Mouse (Mus musculus): ENCODE measurements around the gene Ints3. TPM values are rescaled to one million over a fixed set of nuclear protein-coding genes. Genes with fewer than 3 reads are reported as not detected.
A peak's percentile ranks its signal among the peaks of the same experiment; 100 is the strongest.

The Ints3 gene
- polyA plus RNA-seq, 1 experiment from 2014 or later: 10.0 TPM

- Histone ChIP-seq H3K27me3 (peaks cover 78% of the 10 kb centered on the region), H3K27ac (no peak overlapping the region)
Observed at GRCm38 (mm10) chr3:90461935-90462334, 28.5 kb upstream of the Ints3 start.

GRCm38 (mm10) chr3:90460315-90460714 is 26.9 kb upstream of the Ints3 start:
- WGBS (ENCODE audit: insufficient replicate concordance): 54% methylated on average over 5 of the region's 5 CpGs
- H3K9me3 ChIP-seq (replicated peaks): no peaks in the 10 kb centered on the region
- no peaks in the 10 kb centered on the region for H3K36me3 ChIP-seq
- H3K27me3 ChIP-seq: peaks cover 63% of the 10 kb centered on the region
- no peak overlapping the region for H3K9ac ChIP-seq
- peaks cover 5% of the 10 kb centered on the region for H3K4me1 ChIP-seq (replicated peaks)
- no peak overlapping the region for H3K27ac ChIP-seq
- ATAC-seq (ENCODE audit: low read depth) (no peak), DNase-seq (no peak)
- no peak overlapping the region for H3K4me3 ChIP-seq (replicated peaks)
- H3K4me2 ChIP-seq: no peak overlapping the region

More at GRCm38 (mm10) chr3:90461935-90462334, 28.5 kb upstream of the Ints3 start:
- DNase-seq (no peak), ATAC-seq (ENCODE audit: low read depth) (no peak)
- Histone ChIP-seq H3K4me2 (no peak overlapping the region), H3K9me3 (replicated peaks) (no peaks in the 10 kb centered on the region), H3K4me1 (replicated peaks) (peaks cover 15% of the 10 kb centered on the region), H3K36me3 (no peaks in the 10 kb centered on the region), H3K4me3 (replicated peaks) (no peak overlapping the region), H3K9ac (no peak overlapping the region)
- WGBS (ENCODE audit: insufficient replicate concordance): 69% methylated on average over 3 of the region's 3 CpGs

DNA sequence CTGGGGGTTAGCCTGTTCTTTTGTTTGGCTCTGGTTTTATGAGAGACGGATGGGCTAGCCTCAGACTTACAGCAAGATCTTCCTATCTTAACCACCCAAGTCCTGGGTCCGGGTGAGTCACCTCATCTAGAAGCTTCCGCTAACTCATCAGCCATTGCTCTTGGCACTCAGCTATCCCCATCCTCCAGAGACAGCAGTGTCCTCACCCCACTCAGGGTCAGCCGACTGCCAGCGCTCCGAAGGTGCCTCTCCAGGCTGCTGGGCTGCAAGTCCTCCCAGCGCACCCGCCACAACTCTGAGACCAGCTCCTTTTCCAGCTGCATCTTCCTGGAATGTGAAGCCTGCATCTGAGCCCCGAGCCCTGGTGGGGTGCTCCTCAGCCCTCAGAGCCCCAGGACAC is 26.3 kb upstream of the Ints3 start:
- DNase-seq (no peak), ATAC-seq (ENCODE audit: low read depth) (no peak)
- H3K4me3 ChIP-seq (replicated peaks): no peak overlapping the region
- H3K4me2 ChIP-seq: no peak overlapping the region
- 71% methylated on average over 9 of the region's 9 CpGs for WGBS (ENCODE audit: insufficient replicate concordance)
- no peak overlapping the region for H3K27ac ChIP-seq
- no peaks in the 10 kb centered on the region for H3K4me1 ChIP-seq (replicated peaks)
- no peaks in the 10 kb centered on the region for H3K9me3 ChIP-seq (replicated peaks)
- no peak overlapping the region for H3K9ac ChIP-seq
- peaks cover 58% of the 10 kb centered on the region for H3K27me3 ChIP-seq
- H3K36me3 ChIP-seq: no peaks in the 10 kb centered on the region

- 83% methylated on average over 14 of the region's 14 CpGs for WGBS (ENCODE audit: insufficient replicate concordance)
- Histone ChIP-seq H3K9ac (no peak overlapping the region), H3K27me3 (peaks cover 10% of the 10 kb centered on the region), H3K4me2 (no peak overlapping the region), H3K9me3 (replicated peaks) (no peaks in the 10 kb centered on the region), H3K27ac (no peak overlapping the region), H3K36me3 (no peaks in the 10 kb centered on the region), H3K4me1 (replicated peaks) (peaks cover 14% of the 10 kb centered on the region), H3K4me3 (replicated peaks) (no peak overlapping the region)
- no peak for ATAC-seq (ENCODE audit: low read depth)
- DNase-seq: no peak
Observed at GRCm38 (mm10) chr3:90454931-90455330, 21.5 kb upstream of the Ints3 start.

- Histone ChIP-seq H3K4me1 (replicated peaks) (peaks cover 22% of the 10 kb centered on the region), H3K9ac (0 out of 2 replicates have a peak overlapping the region, but pooled peaks have one; percentile 33), H3K27ac (peak overlapping the region; percentile 37), H3K4me3 (replicated peaks) (peak overlapping the region; percentile 34), H3K36me3 (no peaks in the 10 kb centered on the region), H3K4me2 (peak overlapping the region; percentile 54), H3K27me3 (no peaks in the 10 kb centered on the region), H3K9me3 (replicated peaks) (no peaks in the 10 kb centered on the region)
- WGBS (ENCODE audit: insufficient replicate concordance): 37% methylated on average over 10 of the region's 10 CpGs
- ATAC-seq (ENCODE audit: low read depth): peak; percentile 44
- DNase-seq: no peak
Observed at GRCm38 (mm10) chr3:90451396-90452095, 18.1 kb upstream of the Ints3 start.

DNA sequence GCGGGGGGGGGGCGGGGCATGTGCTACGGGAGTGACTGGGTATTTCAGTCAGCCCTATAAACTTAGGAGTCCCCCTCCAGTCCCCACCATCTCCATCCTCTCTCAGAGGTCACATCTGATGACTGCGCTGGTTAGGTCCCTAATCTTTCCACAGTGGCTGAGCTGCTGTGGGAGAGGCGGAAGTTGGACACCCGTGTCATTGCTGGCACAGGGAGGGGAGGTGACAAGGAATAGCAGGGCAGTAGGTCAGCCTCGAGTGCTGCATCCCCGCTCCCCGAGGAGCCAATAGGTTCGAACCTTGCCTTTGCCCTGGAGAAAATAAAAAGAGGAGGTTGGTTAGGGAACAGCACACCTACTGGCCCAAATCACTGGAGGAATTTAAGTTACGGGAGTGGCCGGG is 17.5 kb upstream of the Ints3 start:
- Histone ChIP-seq H3K36me3 (no peaks in the 10 kb centered on the region), H3K4me2 (peak overlapping the region; percentile 54), H3K27ac (peak overlapping the region; percentile 37; the same call in 1 of the 2 replicates), H3K9ac (peak overlapping the region; percentile 33; the same call in 1 of the 2 replicates), H3K4me1 (replicated peaks) (peaks cover 28% of the 10 kb centered on the region), H3K9me3 (replicated peaks) (no peaks in the 10 kb centered on the region), H3K27me3 (no peaks in the 10 kb centered on the region), H3K4me3 (replicated peaks) (peak overlapping the region; percentile 34)
- ATAC-seq (ENCODE audit: low read depth) (no peak), DNase-seq (no peak)
- 21% methylated on average over 12 of the region's 12 CpGs for WGBS (ENCODE audit: insufficient replicate concordance)

DNA sequence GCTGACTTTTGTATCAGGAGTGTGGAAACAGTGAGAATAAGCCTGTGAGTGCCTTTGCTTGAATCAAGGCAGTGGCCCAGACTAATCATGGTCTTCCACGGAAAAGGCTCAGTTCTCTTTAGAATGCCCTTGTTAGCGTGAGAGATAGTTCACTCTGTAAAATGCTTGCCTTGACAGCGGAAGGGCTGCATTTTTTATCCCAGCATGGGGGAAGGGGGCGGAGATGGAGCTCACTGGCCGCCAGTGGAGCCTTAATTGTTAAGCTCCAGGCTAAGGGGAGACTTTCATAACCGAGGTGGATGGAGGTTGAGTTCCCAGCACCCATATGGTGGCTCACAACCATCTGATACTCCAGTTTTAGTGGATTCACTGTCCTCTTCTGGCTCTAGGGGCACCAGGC is 15.2 kb upstream of the Ints3 start:
- no peak overlapping the region for H3K4me3 ChIP-seq (replicated peaks)
- 60% methylated on average over 6 of the region's 6 CpGs for WGBS (ENCODE audit: insufficient replicate concordance)
- peaks cover 33% of the 10 kb centered on the region for H3K4me1 ChIP-seq (replicated peaks)
- no peaks in the 10 kb centered on the region for H3K27me3 ChIP-seq
- H3K27ac ChIP-seq: no peak overlapping the region
- ATAC-seq (ENCODE audit: low read depth): no peak
- no peak overlapping the region for H3K9ac ChIP-seq
- H3K36me3 ChIP-seq: no peaks in the 10 kb centered on the region
- H3K9me3 ChIP-seq (replicated peaks): no peaks in the 10 kb centered on the region
- DNase-seq: no peak
- H3K4me2 ChIP-seq: no peak overlapping the region

DNA sequence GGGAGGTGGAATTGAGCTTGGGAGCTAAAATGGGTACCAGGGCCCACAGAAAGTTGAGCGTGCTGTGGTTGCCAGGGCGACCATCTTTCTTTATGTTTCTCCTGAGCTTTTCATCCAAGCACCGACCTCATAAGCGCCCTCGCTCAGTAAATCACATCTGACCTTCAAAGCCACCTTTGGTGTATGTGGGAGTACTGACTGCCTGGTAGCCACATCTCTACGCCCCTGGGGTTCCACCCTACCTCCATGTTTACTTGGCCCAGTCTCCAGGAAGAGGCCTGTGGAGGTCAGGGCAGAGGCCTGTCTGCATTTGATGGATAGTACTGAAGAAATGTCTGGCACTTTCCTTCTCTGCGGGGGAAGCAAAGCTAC is 13.7 kb upstream of the Ints3 start:
- Histone ChIP-seq H3K4me3 (replicated peaks) (no peak overlapping the region), H3K36me3 (no peaks in the 10 kb centered on the region), H3K27ac (peak overlapping the region; percentile 72), H3K27me3 (no peaks in the 10 kb centered on the region), H3K9ac (no peak overlapping the region), H3K4me1 (replicated peaks) (peaks cover 35% of the 10 kb centered on the region), H3K4me2 (peak overlapping the region; percentile 67), H3K9me3 (replicated peaks) (no peaks in the 10 kb centered on the region)
- 51% methylated on average over 7 of the region's 7 CpGs for WGBS (ENCODE audit: insufficient replicate concordance)
- ATAC-seq (ENCODE audit: low read depth) (no peak; the same call in 1 of the 2 replicates), DNase-seq (no peak)

GRCm38 (mm10) chr3:90446389-90447122 is 13.1 kb upstream of the Ints3 start:
- Histone ChIP-seq H3K27me3 (no peaks in the 10 kb centered on the region), H3K36me3 (no peaks in the 10 kb centered on the region), H3K27ac (peak overlapping the region; percentile 72), H3K9me3 (replicated peaks) (no peaks in the 10 kb centered on the region), H3K4me2 (peak overlapping the region; percentile 67), H3K9ac (peak overlapping the region; percentile 55), H3K4me1 (replicated peaks) (peaks cover 31% of the 10 kb centered on the region), H3K4me3 (replicated peaks) (peak overlapping the region; percentile 46)
- 2% methylated on average over 17 of the region's 17 CpGs for WGBS (ENCODE audit: insufficient replicate concordance)
- DNase-seq (peak; percentile 42), ATAC-seq (ENCODE audit: low read depth) (peak; percentile 78)

DNA sequence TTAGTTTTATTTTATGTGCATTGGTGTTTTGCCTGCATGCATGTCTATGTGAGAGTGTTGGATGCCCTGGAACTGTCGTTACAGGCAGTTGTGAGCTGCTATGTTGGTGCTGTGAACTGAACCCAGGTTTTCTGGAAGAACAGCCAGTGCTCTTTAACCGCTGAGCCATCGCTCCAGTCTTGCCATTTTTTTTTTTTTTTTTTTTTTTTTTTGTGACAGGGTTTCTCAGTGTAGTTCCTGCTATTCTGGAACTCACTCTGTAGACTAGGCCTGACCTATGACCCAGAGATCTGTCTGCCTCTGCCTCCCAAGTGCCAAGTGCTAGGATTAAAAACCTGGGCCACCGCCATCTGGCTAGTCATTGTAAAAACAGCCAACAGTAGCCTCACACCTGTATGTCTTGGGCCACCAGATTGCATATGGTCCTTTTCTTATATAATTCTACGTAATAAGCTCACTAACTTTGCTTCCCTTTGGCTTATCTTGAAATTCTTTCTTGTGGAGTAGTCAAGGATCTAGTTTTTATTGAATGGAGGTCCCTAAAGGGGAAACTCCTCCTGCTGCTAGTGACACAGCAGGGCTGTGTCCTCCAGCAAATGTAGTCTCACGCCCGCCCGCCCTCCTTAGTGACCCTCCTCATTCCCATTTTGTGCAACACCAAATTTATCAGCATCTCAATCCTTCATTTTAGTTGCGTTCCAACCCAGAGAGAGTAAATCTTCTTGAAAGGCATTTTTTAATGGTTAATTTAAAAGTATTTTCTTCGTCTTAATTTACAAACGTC is 12.2 kb upstream of the Ints3 start:
- no peak for ATAC-seq (ENCODE audit: low read depth)
- WGBS (ENCODE audit: insufficient replicate concordance): 59% methylated on average over 11 of the region's 11 CpGs
- no peak overlapping the region for H3K4me3 ChIP-seq (replicated peaks)
- no peaks in the 10 kb centered on the region for H3K27me3 ChIP-seq
- H3K36me3 ChIP-seq: no peaks in the 10 kb centered on the region
- peak overlapping the region; percentile 72 for H3K27ac ChIP-seq
- H3K4me2 ChIP-seq: peak overlapping the region; percentile 67; the same call in 1 of the 2 replicates
- peaks cover 21% of the 10 kb centered on the region for H3K4me1 ChIP-seq (replicated peaks)
- no peak for DNase-seq
- H3K9me3 ChIP-seq (replicated peaks): no peaks in the 10 kb centered on the region
- no peak overlapping the region for H3K9ac ChIP-seq

- no peaks in the 10 kb centered on the region for H3K9me3 ChIP-seq (replicated peaks)
- H3K36me3 ChIP-seq: no peaks in the 10 kb centered on the region
Observed at GRCm38 (mm10) chr3:90443977-90444376, 10.6 kb upstream of the Ints3 start.

More at GRCm38 (mm10) chr3:90443977-90444376, 10.6 kb upstream of the Ints3 start:
- DNase-seq (no peak), ATAC-seq (ENCODE audit: low read depth) (no peak)
- H3K4me1 ChIP-seq (replicated peaks): peaks cover 21% of the 10 kb centered on the region
- no peaks in the 10 kb centered on the region for H3K27me3 ChIP-seq
- 73% methylated on average over 3 of the region's 3 CpGs for WGBS (ENCODE audit: insufficient replicate concordance)
- no peak overlapping the region for H3K9ac ChIP-seq
- no peak overlapping the region for H3K27ac ChIP-seq
- no peak overlapping the region for H3K4me2 ChIP-seq
- no peak overlapping the region for H3K4me3 ChIP-seq (replicated peaks)

Measured in liver, embryonic 13.5 days (tissue).